Mouse (Mus musculus) retina, adult 2 months (tissue): ENCODE data around the gene Ptrh1.

Source experiments
- DNase-seq: peaks from one replicate; pipeline ENCODE4 v3.0.0-alpha.2; 2012; ENCODE audit warnings: low read depth, low spot score

The Ptrh1 gene

GRCm38 (mm10) chr2:32757056-32757845 is 18.3 kb upstream of the Ptrh1 start, which contains the start of gene Tor2a:
Tor2a (plus strand) TSS chr2:32757234.
- peak; percentile 89 for DNase-seq

GRCm38 (mm10) chr2:32758503-32758902 is 17.1 kb upstream of the Ptrh1 start:
- no peak for DNase-seq

- DNase-seq = no peak
Observed at GRCm38 (mm10) chr2:32759001-32759400, 16.6 kb upstream of the Ptrh1 start.

GRCm38 (mm10) chr2:32761361-32761760 is 14.2 kb upstream of the Ptrh1 start:
- no peak for DNase-seq

- no peak for DNase-seq
Observed at GRCm38 (mm10) chr2:32761859-32762258, 13.7 kb upstream of the Ptrh1 start.

- no peak for DNase-seq
Observed at GRCm38 (mm10) chr2:32763353-32763752, 12.2 kb upstream of the Ptrh1 start.

GRCm38 (mm10) chr2:32767241-32767640 is 8.3 kb upstream of the Ptrh1 start:
- DNase-seq = no peak

GRCm38 (mm10) chr2:32768661-32769285 is 6.8 kb upstream of the Ptrh1 start:
- no peak for DNase-seq

GRCm38 (mm10) chr2:32769327-32770085 is 6.1 kb upstream of the Ptrh1 start:
- DNase-seq = no peak

DNA sequence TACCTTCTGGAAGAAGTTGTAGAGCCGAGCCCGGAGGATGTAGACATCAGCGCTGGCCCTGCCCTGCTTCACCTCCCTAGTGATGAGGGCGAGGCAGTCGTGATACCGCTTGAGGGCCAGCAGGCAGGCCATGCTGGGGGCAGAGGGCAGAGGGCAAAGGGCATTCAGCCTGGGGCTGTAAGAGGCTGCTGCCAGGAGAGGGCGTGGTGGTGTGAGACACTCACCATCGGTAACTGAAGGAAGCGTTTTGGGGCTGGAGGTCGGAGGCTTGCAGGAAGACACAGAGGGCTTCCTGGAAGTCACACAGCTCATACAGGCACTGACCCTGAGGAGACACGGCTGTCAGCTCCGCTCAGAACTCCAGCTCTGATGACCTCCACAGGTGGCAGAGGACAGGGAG is 3.7 kb upstream of the Ptrh1 start:
- DNase-seq = no peak

DNA sequence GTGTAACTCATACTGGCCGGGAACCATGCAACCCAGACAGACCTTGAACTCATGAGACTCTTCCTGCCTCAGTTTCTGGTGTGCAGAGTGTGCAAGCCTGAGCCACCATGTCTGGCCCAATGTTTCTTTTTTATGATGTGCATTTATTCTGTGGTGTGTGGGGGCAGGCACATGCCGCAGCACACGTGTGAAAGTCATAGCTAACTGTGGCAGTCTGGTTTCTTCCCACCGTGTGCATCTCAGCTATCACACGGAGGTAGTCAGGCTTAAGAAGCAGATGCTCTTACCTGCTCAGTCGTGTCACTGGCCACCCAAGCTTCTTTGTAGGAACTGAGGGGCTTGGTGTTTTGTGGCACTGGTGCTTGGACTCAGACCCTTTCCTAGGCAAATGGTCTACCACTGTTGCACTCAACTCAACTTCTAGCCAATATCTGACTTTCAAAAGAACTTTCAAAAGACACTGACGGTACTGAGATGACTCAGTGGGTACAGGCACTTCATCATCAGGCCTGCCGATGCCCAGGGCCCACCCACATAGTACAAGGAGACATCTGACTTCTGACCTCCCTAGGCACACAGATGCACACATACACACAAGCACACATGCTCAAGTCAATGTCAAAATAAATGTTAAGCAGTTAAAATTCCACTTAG is 2.8 kb upstream of the Ptrh1 start:
- DNase-seq = no peak

GRCm38 (mm10) chr2:32776192-32776591 is 606 bp downstream of the Ptrh1 start:
- DNase-seq = no peak

DNA sequence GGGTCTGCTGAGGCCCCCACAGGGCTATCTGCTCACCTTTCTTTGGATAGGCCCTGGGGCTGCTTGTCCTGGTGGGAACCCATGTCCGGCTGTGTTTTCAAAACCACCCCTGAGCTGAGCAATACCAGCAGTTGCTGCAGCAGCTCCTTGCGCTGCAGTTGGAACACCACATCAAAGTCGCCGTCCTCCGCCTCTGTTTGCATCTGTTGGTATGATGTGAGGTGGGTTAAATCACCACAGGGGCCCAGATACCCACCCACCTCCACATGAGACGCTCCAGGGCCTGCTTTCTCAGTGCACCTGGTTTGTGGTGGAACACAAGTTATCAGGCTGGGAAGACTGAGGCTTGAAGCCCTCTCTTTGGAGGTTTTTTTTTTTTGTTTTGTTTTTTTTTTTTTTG is 2.5 kb downstream of the Ptrh1 start:
- no peak for DNase-seq

GRCm38 (mm10) chr2:32779131-32779530 is 3.5 kb downstream of the Ptrh1 start:
- DNase-seq = no peak

DNA sequence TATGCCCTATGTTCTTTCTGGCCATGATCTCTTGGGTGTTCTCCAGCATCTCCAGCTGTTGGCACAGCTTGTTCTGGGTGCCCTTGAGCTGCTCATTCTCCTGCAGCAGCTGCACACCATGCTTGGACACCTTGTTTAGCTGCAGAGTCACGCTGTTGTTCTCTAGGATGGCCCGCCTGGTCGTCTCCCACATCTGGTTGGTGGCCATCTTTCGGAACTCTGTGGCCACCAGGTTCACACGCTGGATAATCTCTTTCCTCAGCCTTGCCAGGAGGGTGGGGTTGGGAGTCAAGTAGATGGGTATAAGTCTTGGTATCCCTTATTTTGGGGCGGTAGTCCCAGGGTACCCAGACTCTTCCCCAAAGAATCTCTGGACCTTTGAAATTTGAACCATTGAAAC is 4.1 kb downstream of the Ptrh1 start:
- no peak for DNase-seq

GRCm38 (mm10) chr2:32781710-32782109 is 6.1 kb downstream of the Ptrh1 start:
- no peak for DNase-seq

GRCm38 (mm10) chr2:32784048-32784681 is 8.6 kb downstream of the Ptrh1 start, which contains the start of gene Cfap157:
Cfap157 (minus strand) TSS chr2:32784428.
- DNase-seq = no peak

DNA sequence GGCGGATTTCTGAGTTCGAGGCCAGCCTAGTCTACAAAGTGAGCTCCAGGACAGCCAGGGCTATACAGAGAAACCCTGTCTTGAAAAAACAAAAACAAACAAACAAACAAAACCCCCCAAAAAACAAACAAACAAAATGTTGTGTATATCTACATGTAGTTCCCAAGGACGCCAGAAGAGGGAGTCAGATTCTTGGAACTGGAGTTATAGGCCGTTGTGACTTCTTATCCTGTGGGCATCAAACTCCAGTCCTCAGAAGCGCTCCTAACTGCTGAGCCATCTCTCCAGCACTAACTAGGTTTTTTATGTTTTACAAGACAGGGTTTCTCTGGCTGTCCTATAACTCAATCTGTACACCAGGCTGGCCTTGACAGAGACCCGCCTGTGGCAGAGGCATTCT is 11.6 kb downstream of the Ptrh1 start:
- DNase-seq = no peak

GRCm38 (mm10) chr2:32788581-32788980 is 13.0 kb downstream of the Ptrh1 start:
- DNase-seq = no peak

GRCm38 (mm10) chr2:32791297-32791696 is 15.7 kb downstream of the Ptrh1 start:
- no peak for DNase-seq

GRCm38 (mm10) chr2:32795748-32796418 is 20.3 kb downstream of the Ptrh1 start:
- DNase-seq = no peak
